Mouse (Mus musculus): ENCODE measurements around the gene Ogn. TPM values are rescaled to one million over a fixed set of nuclear protein-coding genes. Genes with fewer than 3 reads are reported as not detected.

Gene Ogn
- polyA plus RNA-seq, 1 experiment from 2014 or later = 58.9 TPM

DNA sequence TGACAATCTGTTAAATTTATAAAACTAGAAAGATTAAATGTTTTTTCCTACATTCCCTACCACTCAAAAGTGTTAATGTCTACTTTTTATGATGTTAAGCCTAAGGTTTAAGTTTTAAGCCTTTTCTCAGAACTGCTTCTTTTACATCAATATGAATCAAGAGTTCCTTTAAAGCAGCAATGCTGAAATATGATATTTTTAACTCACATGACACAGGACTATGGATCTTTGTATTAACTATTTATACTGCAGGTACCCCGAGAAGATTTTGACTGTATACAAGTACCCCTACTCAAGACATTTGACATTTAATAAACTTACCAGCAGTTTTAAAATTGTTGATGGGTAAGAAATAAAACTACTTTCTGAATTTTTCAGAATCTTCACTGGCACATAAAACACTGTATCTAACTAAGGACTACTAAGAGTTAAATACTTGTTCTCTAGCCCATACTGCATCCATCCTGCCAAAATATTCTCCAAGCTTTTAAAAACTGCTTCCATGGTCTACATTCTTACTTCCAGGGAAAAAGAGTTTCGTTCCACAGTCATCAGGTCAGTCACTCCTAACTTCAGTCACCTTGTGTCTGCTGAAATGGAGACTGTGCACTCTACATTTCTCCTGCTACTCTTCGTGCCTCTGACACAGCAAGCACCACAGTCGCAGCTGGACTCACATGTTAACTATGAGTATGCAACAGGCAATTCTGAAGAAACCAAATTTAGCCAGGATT, 910 bp downstream of the Ogn start:
- no peaks in the 10 kb centered on the region for H3K36me3 ChIP-seq
- H3K27ac ChIP-seq = no peak overlapping the region
- no peaks in the 10 kb centered on the region for H3K9me3 ChIP-seq (replicated peaks)
- H3K27me3 ChIP-seq = no peaks in the 10 kb centered on the region
- 65% methylated on average over 4 of the region's 4 CpGs for WGBS
- H3K4me2 ChIP-seq = no peak overlapping the region; the same call in 1 of the 2 replicates
- peak overlapping the region; percentile 32 for H3K4me3 ChIP-seq (replicated peaks)
- H3K9ac ChIP-seq = no peak overlapping the region
- no peaks in the 10 kb centered on the region for H3K4me1 ChIP-seq
- no peak for ATAC-seq (replicated peaks; ENCODE audit: low FRiP score)

DNA sequence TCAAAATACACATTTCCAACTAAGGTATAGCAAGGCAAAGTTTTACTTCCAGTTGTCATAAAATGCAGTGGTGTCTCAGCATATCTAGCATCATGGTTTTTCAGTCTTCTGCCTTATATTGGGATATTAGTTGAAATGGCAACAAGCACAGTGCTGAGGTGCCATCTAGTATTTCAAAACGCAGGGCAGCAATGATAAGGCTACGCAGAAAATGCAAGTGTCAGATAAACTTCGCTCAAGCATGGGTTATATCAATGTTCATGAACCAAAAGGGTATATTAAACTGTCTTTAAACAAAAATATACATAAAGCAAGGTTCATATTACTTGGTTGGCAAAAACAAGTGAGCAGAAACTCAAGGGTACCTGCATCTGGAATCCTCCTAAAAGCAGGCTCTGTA, 9.2 kb downstream of the Ogn start:
- ATAC-seq (replicated peaks; ENCODE audit: low FRiP score) = no peak
- 90% methylated on average over 3 of the region's 3 CpGs for WGBS
- H3K27me3 ChIP-seq = no peaks in the 10 kb centered on the region

DNA sequence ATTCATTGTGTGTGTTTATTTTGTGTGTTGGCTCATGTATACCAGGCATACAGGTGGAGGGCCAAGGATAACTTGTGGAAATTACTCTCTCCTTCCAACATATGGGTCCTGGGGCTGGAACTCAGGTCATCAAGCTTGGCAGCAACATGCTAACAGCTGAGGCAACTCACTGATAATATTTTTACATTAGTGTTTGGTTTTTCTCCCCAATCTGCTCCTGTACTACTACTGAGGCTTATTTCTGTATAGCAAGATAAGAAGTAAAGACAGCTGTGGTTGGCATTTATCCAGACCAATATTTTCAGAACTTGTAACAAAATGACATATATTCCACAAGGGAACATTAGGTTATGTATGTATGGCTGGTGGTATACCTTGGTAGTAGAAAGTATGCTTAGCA, 10.5 kb downstream of the Ogn start:
- Histone ChIP-seq H3K27me3 (no peaks in the 10 kb centered on the region), H3K36me3 (0 out of 2 replicates have a peak, but pooled peaks cover 3% of the 10 kb centered on the region), H3K27ac (no peak overlapping the region), H3K9ac (no peak overlapping the region), H3K9me3 (replicated peaks) (no peaks in the 10 kb centered on the region), H3K4me3 (replicated peaks) (no peak overlapping the region), H3K4me2 (no peak overlapping the region), H3K4me1 (no peaks in the 10 kb centered on the region)
- ATAC-seq (replicated peaks; ENCODE audit: low FRiP score) = no peak

More for the DNA sequence above, 9.2 kb downstream of the Ogn start:
- H3K36me3 ChIP-seq = 0 out of 2 replicates have a peak, but pooled peaks cover 3% of the 10 kb centered on the region
- H3K4me3 ChIP-seq (replicated peaks) = no peak overlapping the region
- H3K4me1 ChIP-seq = no peaks in the 10 kb centered on the region
- no peak overlapping the region for H3K27ac ChIP-seq
- no peak overlapping the region for H3K4me2 ChIP-seq
- no peaks in the 10 kb centered on the region for H3K9me3 ChIP-seq (replicated peaks)
- H3K9ac ChIP-seq = no peak overlapping the region

DNA sequence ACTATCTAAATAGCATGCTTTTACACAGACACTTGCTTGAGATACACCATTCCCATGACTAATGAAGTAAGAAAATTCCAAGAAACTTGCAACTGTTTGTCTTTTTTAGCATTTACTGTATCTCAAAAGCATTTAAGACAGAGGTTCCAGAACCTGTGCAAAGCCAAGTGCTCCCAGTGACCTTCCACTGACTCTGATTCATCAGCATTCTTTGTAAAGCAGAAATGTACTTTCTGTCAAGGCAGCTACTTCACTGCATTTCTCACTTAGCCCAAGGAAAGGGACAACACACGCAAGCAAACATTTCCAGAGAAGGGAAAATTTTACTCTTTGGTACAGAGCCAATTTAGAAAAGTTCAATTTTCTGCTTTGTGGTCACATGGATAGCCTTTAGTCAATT, 15.4 kb downstream of the Ogn start:
- no peak overlapping the region for H3K9ac ChIP-seq
- H3K27me3 ChIP-seq = no peaks in the 10 kb centered on the region
- no peak overlapping the region for H3K4me3 ChIP-seq (replicated peaks)
- no peaks in the 10 kb centered on the region for H3K9me3 ChIP-seq (replicated peaks)
- no peaks in the 10 kb centered on the region for H3K4me1 ChIP-seq
- ATAC-seq (replicated peaks; ENCODE audit: low FRiP score) = no peak
- 79% methylated on average over 1 of the region's 1 CpGs for WGBS
- no peak overlapping the region for H3K27ac ChIP-seq
- H3K36me3 ChIP-seq = 0 out of 2 replicates have a peak, but pooled peaks cover 3% of the 10 kb centered on the region
- H3K4me2 ChIP-seq = no peak overlapping the region

DNA sequence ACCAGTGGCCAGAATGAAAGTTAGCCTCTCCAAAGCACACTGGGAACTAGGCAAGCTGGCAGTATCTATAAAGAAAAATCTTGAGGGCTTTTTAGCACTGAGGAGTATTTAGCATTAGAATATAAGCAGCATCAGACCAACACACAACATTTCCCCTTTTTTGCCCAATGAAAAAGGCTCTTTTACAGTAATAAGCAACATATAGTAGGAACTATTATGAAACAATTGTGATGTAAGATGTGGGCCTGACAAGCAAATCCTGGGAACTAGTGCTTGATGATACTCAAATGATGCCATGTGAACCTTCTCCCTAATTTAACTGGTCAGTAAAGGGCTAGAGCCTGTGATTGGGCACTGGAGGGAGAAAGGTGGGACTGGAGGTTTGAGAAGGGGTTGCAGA, 20.3 kb downstream of the Ogn start:
- no peak for ATAC-seq (replicated peaks; ENCODE audit: low FRiP score)
- no peak overlapping the region for H3K9ac ChIP-seq

DNA sequence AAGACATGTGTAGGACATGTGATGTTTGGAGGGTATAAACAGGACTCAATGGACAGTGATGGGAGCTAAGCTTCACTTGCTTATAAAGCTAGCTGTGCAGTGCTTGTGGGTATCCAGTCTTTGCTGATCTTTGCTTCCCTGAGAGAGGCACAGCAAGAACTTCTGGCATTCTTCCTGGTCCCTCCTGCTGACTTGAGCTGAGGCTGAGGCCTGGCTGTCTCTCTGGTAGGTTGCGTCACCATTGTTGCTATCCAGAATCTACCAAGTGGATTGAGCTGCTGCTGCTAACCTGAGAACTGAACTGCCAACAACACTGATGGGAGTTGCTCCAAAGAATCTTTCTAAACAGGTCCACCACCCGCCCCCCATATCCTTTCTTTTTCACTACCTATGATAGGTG, 21.2 kb downstream of the Ogn start:
- whole genome bisulfite sequencing = 89% methylated on average over 2 of the region's 2 CpGs
- H3K27ac ChIP-seq = no peak overlapping the region
- H3K4me2 ChIP-seq = no peak overlapping the region
- H3K4me3 ChIP-seq (replicated peaks) = no peak overlapping the region
- H3K9ac ChIP-seq = no peak overlapping the region
- H3K27me3 ChIP-seq = no peaks in the 10 kb centered on the region
- H3K36me3 ChIP-seq = no peaks in the 10 kb centered on the region
- no peaks in the 10 kb centered on the region for H3K9me3 ChIP-seq (replicated peaks)
- ATAC-seq (replicated peaks; ENCODE audit: low FRiP score) = no peak
- no peaks in the 10 kb centered on the region for H3K4me1 ChIP-seq

More for the DNA sequence above, 20.3 kb downstream of the Ogn start:
- Histone ChIP-seq H3K27me3 (no peaks in the 10 kb centered on the region), H3K4me2 (no peak overlapping the region), H3K4me1 (no peaks in the 10 kb centered on the region), H3K9me3 (replicated peaks) (no peaks in the 10 kb centered on the region), H3K4me3 (replicated peaks) (no peak overlapping the region), H3K27ac (no peak overlapping the region), H3K36me3 (no peaks in the 10 kb centered on the region)

DNA sequence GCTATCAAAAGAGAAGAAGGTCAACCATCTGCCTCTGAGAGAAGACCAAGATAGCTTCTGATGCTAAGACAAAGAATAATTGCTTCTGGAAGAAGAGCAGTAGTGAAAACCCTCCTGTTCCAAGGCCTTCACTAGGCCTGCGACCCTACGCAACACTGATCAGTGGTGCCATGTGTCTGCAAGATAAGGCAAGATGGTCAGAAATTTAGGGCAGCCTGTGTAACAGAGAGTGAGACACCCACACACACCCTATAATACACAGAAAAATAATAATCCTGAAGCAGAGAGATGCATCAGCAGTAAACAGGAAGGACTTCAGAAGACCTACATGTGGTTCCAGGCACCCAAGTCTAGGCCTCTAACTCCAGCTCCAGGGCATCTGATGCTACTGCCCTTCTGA, 32.1 kb downstream of the Ogn start:
- Histone ChIP-seq H3K9ac (no peak overlapping the region), H3K27ac (no peak overlapping the region), H3K36me3 (peaks cover 13% of the 10 kb centered on the region), H3K4me2 (no peak overlapping the region), H3K27me3 (no peaks in the 10 kb centered on the region), H3K9me3 (replicated peaks) (no peaks in the 10 kb centered on the region), H3K4me3 (replicated peaks) (no peak overlapping the region), H3K4me1 (no peaks in the 10 kb centered on the region)
- 94% methylated on average over 2 of the region's 2 CpGs for WGBS
- ATAC-seq (replicated peaks; ENCODE audit: low FRiP score) = no peak

DNA sequence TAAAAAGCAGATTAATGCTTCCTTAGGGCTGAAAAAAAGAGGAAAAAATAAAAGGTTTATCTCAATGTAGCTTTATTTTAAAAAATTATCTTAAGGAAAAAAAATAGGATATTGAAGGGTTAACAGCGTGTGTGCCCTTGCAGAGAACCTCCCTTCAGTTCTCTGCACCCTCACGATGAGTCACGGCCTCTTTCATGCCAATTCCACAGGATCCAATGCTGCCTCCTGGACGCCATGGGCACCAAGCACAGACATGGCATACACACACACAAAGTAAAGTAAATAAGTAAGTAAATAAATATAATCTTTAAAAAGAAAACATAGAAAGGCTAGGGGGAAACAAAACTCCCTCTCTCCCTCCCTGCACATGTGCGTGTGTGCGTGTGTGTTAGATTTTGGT, 34.8 kb downstream of the Ogn start:
- ATAC-seq (replicated peaks; ENCODE audit: low FRiP score) = no peak
- Histone ChIP-seq H3K4me2 (no peak overlapping the region), H3K4me1 (no peaks in the 10 kb centered on the region), H3K36me3 (peaks cover 9% of the 10 kb centered on the region; the same call in 1 of the 2 replicates), H3K9ac (no peak overlapping the region), H3K27ac (no peak overlapping the region), H3K9me3 (replicated peaks) (no peaks in the 10 kb centered on the region), H3K27me3 (no peaks in the 10 kb centered on the region), H3K4me3 (replicated peaks) (no peak overlapping the region)
- WGBS = 78% methylated on average over 6 of the region's 6 CpGs

DNA sequence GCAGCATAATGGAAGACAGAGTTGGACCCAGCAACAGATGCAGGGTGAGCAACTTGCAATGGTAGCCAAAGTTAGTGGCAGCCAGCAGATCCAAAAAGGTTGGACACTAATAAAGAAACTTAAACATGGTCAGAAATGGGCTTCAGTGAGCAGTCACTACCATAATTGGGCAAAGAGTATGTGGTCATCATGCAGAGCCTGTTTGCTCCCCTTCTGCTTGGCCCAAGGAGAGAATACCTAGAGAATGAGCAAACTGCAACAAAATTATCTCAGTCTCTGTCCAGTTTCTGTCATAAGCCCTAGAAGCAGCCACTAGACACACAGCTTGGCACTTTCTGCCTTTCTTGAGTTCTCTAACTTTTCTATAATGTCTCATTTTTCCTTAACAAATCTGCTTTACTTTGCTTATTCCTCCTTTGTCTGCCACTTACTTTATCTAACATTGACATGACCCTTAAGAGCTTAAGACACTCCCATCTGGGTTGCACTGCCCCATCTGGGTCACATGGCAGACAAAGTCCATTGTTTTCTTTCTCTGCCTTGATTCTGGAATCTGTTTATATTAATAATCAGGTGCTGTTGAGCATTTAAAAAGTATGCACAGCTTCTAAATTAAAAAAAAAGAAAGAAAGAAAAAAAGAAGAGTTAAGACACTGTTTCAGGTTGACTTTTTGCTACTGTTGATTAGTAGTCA, 36.0 kb downstream of the Ogn start:
- Histone ChIP-seq H3K9me3 (replicated peaks) (no peaks in the 10 kb centered on the region), H3K4me3 (replicated peaks) (no peak overlapping the region), H3K27ac (no peak overlapping the region), H3K4me2 (no peak overlapping the region), H3K27me3 (no peaks in the 10 kb centered on the region), H3K4me1 (no peaks in the 10 kb centered on the region), H3K36me3 (peaks cover 13% of the 10 kb centered on the region), H3K9ac (no peak overlapping the region)
- ATAC-seq (replicated peaks; ENCODE audit: low FRiP score) = no peak

DNA sequence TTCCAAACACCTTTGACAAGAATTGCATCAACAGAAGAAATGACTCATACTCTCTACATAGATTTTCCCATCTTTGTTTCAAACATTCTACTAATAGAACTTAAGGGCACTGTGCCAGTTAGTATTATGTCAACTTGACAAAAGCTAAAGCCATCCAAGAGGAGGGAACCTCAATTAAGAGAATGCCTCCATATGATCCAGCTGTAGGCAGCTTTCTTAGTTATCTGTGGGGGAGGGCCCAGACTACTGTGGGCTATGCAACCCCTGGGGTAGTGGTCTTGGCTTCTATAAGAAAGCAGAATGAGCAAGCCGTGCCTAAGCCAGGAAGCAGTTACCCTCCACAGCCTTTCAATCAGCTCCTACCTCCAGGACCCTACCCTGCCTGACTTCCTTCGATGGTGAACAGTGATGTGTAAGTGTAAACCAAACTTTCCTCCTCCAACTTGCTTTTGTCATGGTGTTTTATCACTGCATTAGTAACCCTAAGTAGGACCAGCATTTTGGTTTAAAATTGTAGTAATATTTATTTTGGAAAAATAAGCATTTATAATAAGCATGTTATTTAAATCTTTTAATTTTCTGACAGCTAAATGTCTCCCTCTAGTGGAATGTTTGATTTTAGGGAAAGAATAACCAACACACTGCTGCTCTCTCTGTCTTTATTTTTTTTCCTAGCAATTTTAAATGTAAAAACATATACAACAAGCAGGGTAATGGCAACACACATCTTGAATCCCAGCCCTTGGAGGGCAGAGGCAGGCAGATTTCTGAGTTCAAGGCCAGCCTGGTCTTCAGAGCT, 37.1 kb downstream of the Ogn start:
- Histone ChIP-seq H3K4me2 (no peak overlapping the region), H3K36me3 (peaks cover 7% of the 10 kb centered on the region), H3K27ac (no peak overlapping the region), H3K27me3 (no peaks in the 10 kb centered on the region), H3K4me1 (no peaks in the 10 kb centered on the region), H3K9me3 (replicated peaks) (no peaks in the 10 kb centered on the region), H3K9ac (no peak overlapping the region), H3K4me3 (replicated peaks) (no peak overlapping the region)
- no peak for ATAC-seq (replicated peaks; ENCODE audit: low FRiP score)
- 83% methylated on average over 2 of the region's 2 CpGs for WGBS

DNA sequence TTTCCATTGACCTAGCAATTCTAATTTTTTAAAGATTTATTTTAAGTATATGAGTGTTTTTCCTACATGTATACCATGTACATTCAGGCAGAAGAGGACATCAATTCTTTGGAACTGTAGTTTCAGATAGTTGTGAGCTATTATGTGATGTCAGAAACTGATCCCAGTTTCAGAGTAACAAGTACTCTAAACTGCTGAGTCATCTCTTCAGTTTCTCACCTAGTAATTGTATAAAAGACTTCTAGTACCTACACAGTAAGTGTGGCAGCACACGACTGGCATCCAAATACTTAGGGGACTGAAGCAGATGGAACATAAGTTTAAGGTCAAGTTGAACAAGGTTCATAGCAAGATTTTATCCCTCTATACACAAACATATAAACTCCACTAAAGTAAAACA, 38.2 kb downstream of the Ogn start:
- WGBS = 91% methylated on average over 1 of the region's 1 CpGs

DNA sequence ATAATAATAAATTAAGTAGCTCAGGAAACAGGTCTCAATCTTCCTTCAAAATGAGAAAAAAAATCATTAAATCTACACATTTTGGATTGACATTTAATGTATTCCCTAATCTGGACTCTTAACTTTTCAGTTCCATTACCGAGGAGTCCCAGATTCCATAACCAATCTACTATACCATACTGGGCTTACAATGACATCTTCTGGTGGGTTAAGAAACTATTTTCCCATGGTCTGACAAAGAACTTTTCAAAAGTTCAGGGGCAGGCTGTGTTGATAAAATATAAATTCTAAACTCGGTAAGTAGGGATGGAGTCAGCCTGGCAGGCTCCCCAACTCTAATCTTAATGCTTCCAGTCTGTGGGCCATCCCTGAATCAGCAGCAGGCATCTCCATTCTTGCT, 43.3 kb downstream of the Ogn start:
- H3K27me3 ChIP-seq = no peaks in the 10 kb centered on the region
- H3K36me3 ChIP-seq = peaks cover 8% of the 10 kb centered on the region; the same call in 1 of the 2 replicates
- H3K4me1 ChIP-seq = peaks cover 22% of the 10 kb centered on the region
- H3K9ac ChIP-seq = no peak overlapping the region
- H3K4me3 ChIP-seq (replicated peaks) = peak overlapping the region; percentile 91; the same call in 1 of the 2 replicates
- H3K9me3 ChIP-seq (replicated peaks) = no peaks in the 10 kb centered on the region
- no peak overlapping the region for H3K27ac ChIP-seq
- peak overlapping the region; percentile 87 for H3K4me2 ChIP-seq
- no peak for ATAC-seq (replicated peaks; ENCODE audit: low FRiP score)
- WGBS = 59% methylated on average over 2 of the region's 2 CpGs

More for the DNA sequence above, 38.2 kb downstream of the Ogn start:
- Histone ChIP-seq H3K9ac (no peak overlapping the region), H3K4me1 (no peaks in the 10 kb centered on the region), H3K27ac (no peak overlapping the region), H3K9me3 (replicated peaks) (no peaks in the 10 kb centered on the region), H3K27me3 (no peaks in the 10 kb centered on the region), H3K4me2 (no peak overlapping the region), H3K36me3 (peaks cover 4% of the 10 kb centered on the region; the same call in 1 of the 2 replicates), H3K4me3 (replicated peaks) (no peak overlapping the region)
- no peak for ATAC-seq (replicated peaks; ENCODE audit: low FRiP score)

Measured in kidney, embryonic 15.5 days (tissue).